Mouse (Mus musculus) Patski (cell line): ENCODE measurements at regions not wholly inside any gene's neighbourhood (a gene's known extent, or its start where the extent isn't known, plus 50 kb on each side); places are given as distances from the start of the nearest gene placed in this dataset.
A peak's percentile ranks its signal among the peaks of the same experiment; 100 is the strongest.

Experiments
- ATAC-seq: fragments of 100-300 bp; one replicate; pipeline ENCODE4 v1.8.0; 2021
- CTCF ChIA-PET: fragments of 350-600 bp; sonication (Branson Sonifier 250); formaldehyde crosslinking; loops from one replicate; lab custom pipeline; 2022; ENCODE audit warnings: inconsistent platforms; lab: Charles Lee
- POLR2A ChIA-PET: fragments of 350-600 bp; sonication (Branson Sonifier 250); formaldehyde crosslinking; loops from one replicate; lab custom pipeline; 2022; ENCODE audit warnings: antibody characterized with exemption, inconsistent platforms; lab: Charles Lee
- DNase-seq: peaks from one replicate; pipeline ENCODE4 v3.0.0-alpha.2; 2011; ENCODE audit warnings: low read depth, low spot score
- H3K27me3 ChIP-seq: fragments of 371-371 bp; one replicate; pipeline ENCODE4 v1.5.1; 2021
- CTCF ChIP-seq: fragments of 100-300 bp; IDR thresholded peaks from one replicate; pipeline ENCODE4 v1.5.1; 2021
- in situ Hi-C: fragments of 300-500 bp; cut with MboI; formaldehyde crosslinking; loops from 3 replicates; pipeline ENCODE4 v1.11.1; 2018; ENCODE audit warnings: low pct_unique_long_range_greater_than_20kb, mixed read lengths

DNA sequence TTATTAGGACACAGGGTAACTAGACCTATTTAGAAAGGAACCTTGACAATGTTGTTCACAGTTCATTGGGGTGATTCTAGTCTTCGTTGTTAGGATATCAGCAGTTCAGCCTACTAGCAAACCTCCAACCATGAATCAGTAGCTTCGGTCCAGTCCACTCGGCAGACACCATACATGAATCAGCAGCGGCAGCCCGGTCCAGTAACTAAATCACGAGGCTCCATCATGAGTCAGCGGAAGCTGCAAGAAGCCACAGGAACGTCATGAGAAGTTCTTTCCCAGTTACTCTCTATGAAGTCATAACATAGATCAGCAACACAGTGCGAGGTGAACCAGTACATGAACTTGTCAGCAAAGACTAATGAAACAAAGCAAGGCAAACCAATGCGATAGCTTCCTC is 68.4 kb upstream of the Armc2 start:
- ChIA-PET CTCF (no interaction called here), POLR2A (no interaction called here)
- no peak for TF ChIP-seq CTCF
- no peak for ATAC-seq
- no peaks in the 10 kb centered on the region for H3K27me3 ChIP-seq
- DNase-seq = peak; percentile 39
- in situ Hi-C loops = no loop called here

- POLR2A ChIA-PET = no interaction called here
- DNase-seq (no peak), ATAC-seq (no peak)
- CTCF ChIA-PET = no interaction called here
- in situ Hi-C loops = no loop called here
- no peaks in the 10 kb centered on the region for H3K27me3 ChIP-seq
- no peak for TF ChIP-seq CTCF
Observed at GRCm38 (mm10) chr10:42085295-42085694, 67.1 kb upstream of the Armc2 start.

- POLR2A ChIA-PET = no interaction called here
- ATAC-seq (no peak), DNase-seq (no peak)
- CTCF ChIA-PET = interaction anchor here (1.0 kb wide), 1 partner anchor 184 kb away, joined by 3 read pairs; no protein-coding TSS in a partner anchor
- in situ Hi-C loops = no loop called here
- no peak for TF ChIP-seq CTCF
- H3K27me3 ChIP-seq = no peaks in the 10 kb centered on the region
Observed at GRCm38 (mm10) chr10:42082227-42082840, 64.1 kb upstream of the Armc2 start.

- POLR2A ChIA-PET = no interaction called here
- in situ Hi-C loops = no loop called here
- CTCF ChIA-PET = no interaction called here
- ATAC-seq = no peak
- no peaks in the 10 kb centered on the region for H3K27me3 ChIP-seq
- no peak for DNase-seq
- no peak for TF ChIP-seq CTCF
Observed at GRCm38 (mm10) chr10:42079775-42080174, 61.5 kb upstream of the Armc2 start.

DNA sequence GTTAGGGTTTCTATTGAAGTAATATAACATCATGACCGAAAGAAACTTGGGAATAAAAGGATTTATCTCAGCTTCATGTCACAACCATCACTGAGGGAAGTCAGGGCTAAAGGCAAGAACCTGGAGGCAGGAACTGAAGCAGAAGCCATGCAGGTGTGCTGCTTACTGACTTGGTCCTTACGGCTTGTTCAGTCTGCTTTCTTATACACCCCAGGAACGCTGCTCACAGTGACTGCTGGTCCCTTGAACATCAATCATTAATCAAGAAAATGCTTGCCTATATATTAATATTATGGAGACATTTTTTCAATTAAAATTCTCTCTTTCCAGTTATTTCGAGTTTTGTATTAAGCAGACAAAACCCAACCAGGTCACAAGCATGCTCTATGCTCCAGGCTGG is 58.5 kb upstream of the Armc2 start:
- ATAC-seq (no peak), DNase-seq (no peak)
- CTCF ChIA-PET = interaction anchor here (1.0 kb wide), 1 partner anchor 13 kb away, joined by 3 read pairs; no protein-coding TSS in a partner anchor
- in situ Hi-C loops = no loop called here
- POLR2A ChIA-PET = no interaction called here
- H3K27me3 ChIP-seq = no peaks in the 10 kb centered on the region
- no peak for TF ChIP-seq CTCF

DNA sequence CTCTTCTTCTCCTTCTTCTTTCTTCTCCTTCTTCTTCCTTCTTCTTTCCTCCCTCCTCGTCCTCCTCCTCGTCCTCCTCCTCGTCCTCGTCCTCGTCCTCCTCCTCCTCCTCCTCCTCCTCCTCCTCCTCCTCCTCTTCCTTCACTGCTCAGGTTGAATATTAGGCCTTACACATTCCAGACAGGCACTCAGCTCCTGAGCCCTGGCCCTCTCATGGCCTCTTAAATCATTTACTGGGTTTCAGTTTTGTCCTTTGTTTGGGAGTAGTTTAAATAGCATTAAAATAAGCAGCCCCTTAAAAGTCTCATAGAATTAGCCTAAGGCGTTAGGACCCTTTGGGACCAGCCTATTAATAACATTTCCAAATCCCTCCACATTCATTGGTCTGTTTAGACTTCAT is 57.3 kb upstream of the Armc2 start:
- in situ Hi-C loops = no loop called here
- no peaks in the 10 kb centered on the region for H3K27me3 ChIP-seq
- POLR2A ChIA-PET = no interaction called here
- no peak for TF ChIP-seq CTCF
- ATAC-seq (no peak), DNase-seq (no peak)
- CTCF ChIA-PET = no interaction called here

- in situ Hi-C loops = loop anchor here (5.0 kb wide), 1 partner anchor 205 kb away; the partner anchor contains the start of gene Foxo3
- ATAC-seq = no peak
- no peak for DNase-seq
Observed at GRCm38 (mm10) chr10:42072758-42073157, 54.5 kb upstream of the Armc2 start.

DNA sequence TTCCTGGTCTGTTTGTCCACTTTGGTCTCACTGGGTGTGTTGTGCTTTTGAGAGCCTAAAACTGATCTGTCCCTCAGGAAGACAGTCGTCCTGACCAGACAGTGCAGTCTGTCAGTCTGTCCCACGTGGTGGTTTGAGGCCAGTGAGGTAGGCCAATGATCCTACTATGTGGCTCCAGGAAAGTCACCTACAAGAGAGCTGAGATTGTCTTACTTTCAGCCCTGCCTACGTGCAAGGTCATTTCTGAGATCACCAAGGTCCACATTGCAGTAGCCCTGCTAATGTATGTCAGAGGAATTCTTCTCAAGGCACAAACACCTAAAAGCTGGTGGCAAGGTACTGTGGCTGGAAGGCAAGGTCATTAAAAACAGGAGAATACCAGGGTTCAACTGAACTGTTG is 53.9 kb upstream of the Armc2 start:
- POLR2A ChIA-PET = no interaction called here
- CTCF ChIA-PET = interaction anchor here (1.9 kb wide), 1 partner anchor 55 kb away, joined by 6 read pairs; no protein-coding TSS in a partner anchor
- ATAC-seq (no peak), DNase-seq (no peak)
- in situ Hi-C loops = loop anchor here (5.0 kb wide), 1 partner anchor 205 kb away; the partner anchor contains the start of gene Foxo3
- H3K27me3 ChIP-seq = no peaks in the 10 kb centered on the region
- no peak for TF ChIP-seq CTCF

More at GRCm38 (mm10) chr10:42072758-42073157, 54.5 kb upstream of the Armc2 start:
- H3K27me3 ChIP-seq = no peaks in the 10 kb centered on the region
- no peak for TF ChIP-seq CTCF
- ChIA-PET CTCF (interaction anchor here (1.9 kb wide), 1 partner anchor 55 kb away, joined by 6 read pairs; no protein-coding TSS in a partner anchor), POLR2A (no interaction called here)

DNA sequence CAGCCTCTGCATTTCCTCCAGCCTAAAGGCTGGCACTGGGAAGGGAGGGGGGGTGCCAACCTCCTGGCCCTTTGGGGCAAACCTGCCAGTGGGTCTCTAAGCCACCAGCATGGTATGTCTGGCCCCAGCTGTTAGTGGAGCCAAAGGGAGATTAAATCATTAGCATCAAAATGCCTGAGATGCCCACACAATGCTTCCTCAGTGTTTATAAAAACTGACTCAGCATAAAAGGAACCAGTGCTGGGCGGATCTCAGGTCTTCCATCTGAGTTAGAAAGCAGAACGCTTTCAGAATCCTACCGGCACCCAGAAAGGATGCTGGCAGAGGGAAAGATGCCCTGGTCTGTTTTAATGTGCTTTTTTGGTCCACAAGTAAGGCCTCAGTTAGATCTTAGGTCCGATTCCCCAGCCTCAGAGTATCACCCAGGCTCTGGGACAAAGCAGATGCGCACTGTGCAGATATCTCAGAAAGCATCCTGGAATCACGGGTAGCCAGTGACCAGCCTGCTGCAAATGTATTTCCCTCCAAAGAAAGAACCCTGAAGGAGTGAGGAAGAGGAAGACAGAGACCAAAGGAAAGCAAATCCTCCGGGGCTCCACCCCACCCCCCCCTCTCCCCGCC is 53.3 kb upstream of the Armc2 start:
- in situ Hi-C loops = loop anchor here (5.0 kb wide), 1 partner anchor 206 kb away; the partner anchor contains the start of gene Foxo3
- POLR2A ChIA-PET = no interaction called here

DNA sequence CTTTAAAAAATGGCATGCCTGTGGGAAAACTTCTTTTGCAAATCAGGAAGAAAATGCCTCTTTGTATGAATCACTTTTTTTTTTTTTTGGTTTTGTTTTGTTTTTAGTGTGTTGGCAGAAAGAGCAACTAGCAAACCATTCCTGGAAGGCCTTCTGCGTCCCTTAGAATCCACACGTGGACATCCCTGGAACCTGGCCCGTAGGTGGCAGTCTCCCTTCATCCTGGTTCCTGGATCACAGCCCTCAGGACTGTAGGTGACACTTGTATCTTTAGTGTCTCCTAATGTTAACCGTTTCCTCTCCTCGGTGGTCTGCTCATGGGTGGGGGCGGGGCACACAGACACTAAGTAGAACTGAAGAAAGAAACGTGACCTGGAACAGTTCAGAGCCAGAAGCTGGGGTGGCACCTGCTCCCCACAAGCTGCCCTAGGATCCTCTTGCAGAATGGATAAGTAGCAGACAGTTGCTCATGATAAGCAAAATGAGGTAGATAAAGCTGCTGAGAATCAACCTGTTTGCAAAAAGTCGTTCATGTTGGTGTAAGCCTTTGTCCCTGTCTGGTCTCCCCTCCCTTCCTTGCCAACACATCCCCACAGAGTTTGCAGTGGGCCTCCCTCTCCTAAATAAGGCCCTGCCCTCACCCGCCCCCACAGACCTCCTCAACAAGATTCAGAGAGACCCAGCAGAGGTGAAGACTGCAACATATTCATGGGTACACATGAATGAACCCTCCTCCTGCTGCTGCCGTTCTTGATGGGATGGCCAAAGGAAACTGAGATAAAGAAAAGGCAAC is 52.6 kb upstream of the Armc2 start:
- CTCF ChIA-PET = interaction anchor here (0.7 to 2.7 kb wide), 6 partner anchors 19 to 220 kb away, joined by 3 to 11 read pairs (median 3); no protein-coding TSS in a partner anchor
- TF ChIP-seq CTCF = peak; percentile 71
- no peak for DNase-seq

More for the DNA sequence above, 53.3 kb upstream of the Armc2 start:
- TF ChIP-seq CTCF = no peak
- ATAC-seq (no peak), DNase-seq (no peak)
- CTCF ChIA-PET = interaction anchor here (0.7 to 2.7 kb wide), 4 partner anchors 18 to 217 kb away, joined by 3 to 11 read pairs (median 4); no protein-coding TSS in a partner anchor
- no peaks in the 10 kb centered on the region for H3K27me3 ChIP-seq

More for the DNA sequence above, 52.6 kb upstream of the Armc2 start:
- POLR2A ChIA-PET = interaction anchor here (0.7 kb wide), 1 partner anchor 204 kb away, joined by 4 read pairs; no protein-coding TSS in a partner anchor
- no peaks in the 10 kb centered on the region for H3K27me3 ChIP-seq
- ATAC-seq = no peak
- in situ Hi-C loops = loop anchor here (5.0 kb wide), 1 partner anchor 206 kb away; the partner anchor contains the start of gene Foxo3
